Mouse (Mus musculus): ENCODE data around the gene Axin2. TPM values are rescaled to one million over a fixed set of nuclear protein-coding genes. Genes with fewer than 3 reads are reported as not detected.

Gene Axin2
- total and polyA plus RNA-seq, 2 experiments from 2014 or later, result 0.90 to 2.8 TPM

DNA sequence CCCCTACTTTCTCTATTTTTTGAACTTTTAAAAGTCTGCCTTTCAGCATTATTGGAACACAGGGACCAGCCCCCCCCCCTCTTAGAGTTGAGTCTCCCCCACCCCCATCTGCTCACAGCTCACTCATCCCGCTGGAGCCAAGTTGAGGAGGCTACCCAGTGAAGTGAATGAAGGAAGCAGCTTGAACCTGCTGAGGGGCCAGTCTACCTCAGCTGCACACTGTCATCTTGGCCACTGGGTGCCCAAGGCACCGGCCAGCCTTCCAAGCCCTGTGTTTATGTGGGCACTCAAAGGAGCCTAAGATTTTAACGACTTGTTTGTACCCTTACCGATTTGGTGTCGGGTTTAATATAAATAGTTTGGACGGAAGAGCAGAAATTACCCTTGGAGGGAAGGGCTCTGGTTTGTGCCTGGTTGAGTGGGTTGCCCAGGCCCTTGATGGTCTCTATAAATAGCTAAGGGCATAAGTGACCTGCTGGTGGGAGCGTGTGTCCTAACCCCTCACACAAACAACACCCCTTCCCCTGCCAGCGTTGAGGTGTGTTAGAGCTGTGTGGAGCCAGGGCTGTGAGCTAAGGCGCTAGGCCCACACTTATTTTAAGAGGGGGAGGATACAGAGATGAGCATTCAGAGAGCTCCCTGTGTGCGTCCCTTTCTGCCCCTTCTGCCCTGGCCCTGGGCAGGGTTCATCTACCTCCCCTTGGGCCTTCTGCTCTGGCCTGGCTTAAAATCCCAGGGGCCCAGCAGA lies 6.4 kb downstream of the Axin2 start:
- Histone ChIP-seq H3K4me1 (ENCODE audit: control insufficient read depth, insufficient read depth) (peaks cover 23% of the 10 kb centered on the region), H3K4me2 (ENCODE audit: low read depth, low read length) (0 out of 2 replicates have a peak overlapping the region, but pooled peaks have one; percentile 2), H3K27me3 (ENCODE audit: control insufficient read depth, insufficient read depth, low read length) (peaks cover 17% of the 10 kb centered on the region), H3K9me3 (replicated peaks; ENCODE audit: control insufficient read depth, low read length) (no peaks in the 10 kb centered on the region), H3K4me3 (ENCODE audit: low read depth, low read length) (no peak overlapping the region), H3K27ac (ENCODE audit: low read depth) (0 out of 2 replicates have a peak overlapping the region, but pooled peaks have one; percentile 18), H3K9ac (replicated peaks; ENCODE audit: low read depth, low read length) (no peak overlapping the region), H3K36me3 (replicated peaks; ENCODE audit: control insufficient read depth, insufficient read depth, low read length) (no peaks in the 10 kb centered on the region)
- TF ChIP-seq EP300 (IDR thresholded peaks at IDR 0.05; ENCODE audit: low read depth), result no peak
- TF ChIP-seq CTCF (IDR thresholded peaks at IDR 0.05; ENCODE audit: low read depth), result no peak
- DNase-seq (ENCODE audit: low spot score), result no peak
- ATAC-seq (ENCODE audit: insufficient read depth, low read depth), result no peak
- WGBS, result 40% methylated on average over 10 of the region's 10 CpGs

DNA sequence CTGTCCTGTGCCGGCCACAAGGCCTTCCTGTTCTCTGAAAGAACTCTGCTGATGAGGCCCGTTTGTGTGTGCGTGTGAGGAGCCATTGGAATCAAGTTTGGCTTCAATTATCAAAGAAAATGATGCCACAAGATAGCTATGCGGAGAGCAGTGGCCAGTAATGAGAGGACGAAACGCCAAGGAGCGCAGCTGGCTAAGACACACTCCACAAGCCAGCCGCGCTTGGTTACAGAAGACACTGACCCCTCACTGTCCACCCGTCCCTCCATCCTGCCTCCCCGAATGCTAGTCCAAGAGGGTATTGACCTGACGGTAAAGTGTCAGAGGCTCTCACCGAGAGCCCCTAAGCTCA lies 6.9 kb downstream of the Axin2 start:
- Histone ChIP-seq H3K27me3 (ENCODE audit: control insufficient read depth, insufficient read depth, low read length) (peaks cover 17% of the 10 kb centered on the region), H3K4me1 (ENCODE audit: control insufficient read depth, insufficient read depth) (peaks cover 20% of the 10 kb centered on the region), H3K9ac (replicated peaks; ENCODE audit: low read depth, low read length) (no peak overlapping the region), H3K36me3 (replicated peaks; ENCODE audit: control insufficient read depth, insufficient read depth, low read length) (no peaks in the 10 kb centered on the region), H3K4me2 (ENCODE audit: low read depth, low read length) (0 out of 2 replicates have a peak overlapping the region, but pooled peaks have one; percentile 2), H3K4me3 (ENCODE audit: low read depth, low read length) (no peak overlapping the region), H3K27ac (ENCODE audit: low read depth) (no peak overlapping the region), H3K9me3 (replicated peaks; ENCODE audit: control insufficient read depth, low read length) (no peaks in the 10 kb centered on the region)
- 72% methylated on average over 13 of the region's 13 CpGs for WGBS
- no peak for DNase-seq (ENCODE audit: low spot score)
- ATAC-seq (ENCODE audit: insufficient read depth, low read depth), result no peak
- TF ChIP-seq EP300 (IDR thresholded peaks at IDR 0.05; ENCODE audit: low read depth), result no peak
- TF ChIP-seq CTCF (IDR thresholded peaks at IDR 0.05; ENCODE audit: low read depth), result no peak

DNA sequence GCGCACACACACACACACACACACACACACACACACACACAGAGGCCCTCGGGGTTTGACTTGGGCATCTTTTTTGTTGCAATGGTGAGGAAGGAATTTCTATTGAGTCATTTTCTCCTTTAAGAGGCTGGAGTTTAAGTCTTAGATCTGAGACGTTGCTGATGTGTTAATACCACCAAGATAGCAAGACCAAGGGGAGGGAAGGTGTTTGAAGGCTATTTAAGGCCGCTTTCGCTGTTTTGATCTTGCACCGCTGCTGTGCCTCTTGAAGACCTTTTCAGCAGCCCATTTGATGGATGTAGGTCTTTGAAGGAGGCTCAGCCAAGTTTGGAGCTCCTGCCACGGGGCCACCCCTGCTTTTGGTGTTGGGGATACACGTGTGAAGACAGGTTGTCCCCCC lies 7.9 kb downstream of the Axin2 start:
- peaks cover 13% of the 10 kb centered on the region for H3K4me1 ChIP-seq (ENCODE audit: control insufficient read depth, insufficient read depth)
- TF ChIP-seq EP300 (IDR thresholded peaks at IDR 0.05; ENCODE audit: low read depth), result no peak
- TF ChIP-seq CTCF (IDR thresholded peaks at IDR 0.05; ENCODE audit: low read depth), result no peak
- H3K4me2 ChIP-seq (ENCODE audit: low read depth, low read length), result no peak overlapping the region
- DNase-seq (ENCODE audit: low spot score) (no peak), ATAC-seq (ENCODE audit: insufficient read depth, low read depth) (no peak)
- no peaks in the 10 kb centered on the region for H3K9me3 ChIP-seq (replicated peaks; ENCODE audit: control insufficient read depth, low read length)
- H3K27ac ChIP-seq (ENCODE audit: low read depth), result no peak overlapping the region
- H3K4me3 ChIP-seq (ENCODE audit: low read depth, low read length), result no peak overlapping the region
- H3K36me3 ChIP-seq (replicated peaks; ENCODE audit: control insufficient read depth, insufficient read depth, low read length), result no peaks in the 10 kb centered on the region
- H3K27me3 ChIP-seq (ENCODE audit: control insufficient read depth, insufficient read depth, low read length), result peaks cover 15% of the 10 kb centered on the region
- 35% methylated on average over 8 of the region's 8 CpGs for WGBS
- no peak overlapping the region for H3K9ac ChIP-seq (replicated peaks; ENCODE audit: low read depth, low read length)

DNA sequence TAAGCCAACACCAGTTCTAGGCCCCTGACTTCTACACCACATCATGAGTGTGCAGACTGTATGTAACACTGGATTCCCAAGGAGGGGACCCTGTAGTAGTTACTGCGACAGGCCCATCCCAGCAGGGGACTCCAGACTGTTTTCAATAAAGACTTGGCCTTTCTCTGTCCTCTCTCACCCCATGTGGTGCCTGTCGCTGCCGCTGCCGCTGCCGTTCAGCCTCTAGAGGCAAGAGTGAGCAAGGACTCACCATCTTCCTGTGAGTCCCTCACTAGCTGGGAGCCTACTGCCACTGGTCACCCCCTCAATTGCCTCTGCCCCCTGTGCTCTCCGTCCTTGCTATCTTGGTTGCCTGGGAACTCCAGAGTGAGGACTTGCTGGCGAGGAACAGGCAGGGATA lies 8.6 kb downstream of the Axin2 start:
- Histone ChIP-seq H3K4me1 (ENCODE audit: control insufficient read depth, insufficient read depth) (peaks cover 13% of the 10 kb centered on the region), H3K9me3 (replicated peaks; ENCODE audit: control insufficient read depth, low read length) (no peaks in the 10 kb centered on the region), H3K4me3 (ENCODE audit: low read depth, low read length) (no peak overlapping the region), H3K4me2 (ENCODE audit: low read depth, low read length) (no peak overlapping the region), H3K27ac (ENCODE audit: low read depth) (peak overlapping the region; percentile 15; the same call in 1 of the 2 replicates), H3K36me3 (replicated peaks; ENCODE audit: control insufficient read depth, insufficient read depth, low read length) (no peaks in the 10 kb centered on the region), H3K9ac (replicated peaks; ENCODE audit: low read depth, low read length) (no peak overlapping the region), H3K27me3 (ENCODE audit: control insufficient read depth, insufficient read depth, low read length) (peaks cover 9% of the 10 kb centered on the region)
- no peak for ATAC-seq (ENCODE audit: insufficient read depth, low read depth)
- no peak for DNase-seq (ENCODE audit: low spot score)
- TF ChIP-seq EP300 (IDR thresholded peaks at IDR 0.05; ENCODE audit: low read depth), result no peak
- peak; percentile 36 for TF ChIP-seq CTCF (IDR thresholded peaks at IDR 0.05; ENCODE audit: low read depth)
- 39% methylated on average over 7 of the region's 7 CpGs for WGBS

DNA sequence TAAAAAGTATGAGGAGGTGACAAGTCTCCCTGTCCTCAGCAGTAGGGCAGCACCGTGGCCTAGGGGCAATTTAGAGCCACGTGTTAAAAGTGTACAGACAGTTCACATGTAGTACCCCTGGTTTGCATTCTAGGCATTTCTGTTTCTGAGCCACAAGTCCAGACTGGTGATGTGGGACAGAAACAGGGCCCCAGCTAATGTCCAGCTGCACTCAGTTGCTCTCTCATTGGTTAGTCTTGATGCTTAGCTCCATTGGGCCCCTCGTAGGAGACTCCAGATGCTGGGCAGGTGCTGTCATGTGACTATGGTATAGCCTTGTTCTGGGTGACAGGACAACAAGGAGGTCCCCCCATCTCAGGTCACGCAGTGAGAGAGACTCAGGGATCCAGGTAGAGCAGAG lies 9.0 kb downstream of the Axin2 start:
- ATAC-seq (ENCODE audit: insufficient read depth, low read depth) (no peak), DNase-seq (ENCODE audit: low spot score) (no peak)
- Histone ChIP-seq H3K4me3 (ENCODE audit: low read depth, low read length) (no peak overlapping the region), H3K27me3 (ENCODE audit: control insufficient read depth, insufficient read depth, low read length) (peaks cover 4% of the 10 kb centered on the region; the same call in 1 of the 2 replicates), H3K27ac (ENCODE audit: low read depth) (no peak overlapping the region), H3K4me1 (ENCODE audit: control insufficient read depth, insufficient read depth) (peaks cover 16% of the 10 kb centered on the region), H3K9me3 (replicated peaks; ENCODE audit: control insufficient read depth, low read length) (no peaks in the 10 kb centered on the region), H3K9ac (replicated peaks; ENCODE audit: low read depth, low read length) (no peak overlapping the region), H3K36me3 (replicated peaks; ENCODE audit: control insufficient read depth, insufficient read depth, low read length) (no peaks in the 10 kb centered on the region), H3K4me2 (ENCODE audit: low read depth, low read length) (no peak overlapping the region)
- 53% methylated on average over 4 of the region's 4 CpGs for WGBS
- TF ChIP-seq EP300 (IDR thresholded peaks at IDR 0.05; ENCODE audit: low read depth), result no peak
- no peak for TF ChIP-seq CTCF (IDR thresholded peaks at IDR 0.05; ENCODE audit: low read depth)

DNA sequence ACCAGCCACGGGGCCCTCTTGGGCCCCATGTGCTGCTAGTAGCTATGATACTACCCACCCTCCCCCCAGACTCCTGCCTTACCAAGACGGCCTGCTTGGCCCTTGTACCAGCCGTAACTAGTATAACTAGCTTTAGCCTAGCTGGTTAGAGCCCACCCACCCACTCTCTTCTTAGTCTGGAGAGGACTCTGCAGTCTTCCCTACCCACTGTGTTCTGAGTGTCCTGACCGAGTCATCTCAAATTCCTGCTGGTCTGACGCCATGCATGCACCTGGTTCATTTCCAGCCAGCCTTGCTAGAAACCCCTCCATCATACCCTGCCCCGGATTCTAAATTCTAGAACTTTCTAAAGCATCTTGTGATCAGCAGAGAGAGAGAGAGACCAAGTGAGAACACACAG lies 9.6 kb downstream of the Axin2 start:
- H3K27ac ChIP-seq (ENCODE audit: low read depth), result no peak overlapping the region
- no peak overlapping the region for H3K4me2 ChIP-seq (ENCODE audit: low read depth, low read length)
- H3K27me3 ChIP-seq (ENCODE audit: control insufficient read depth, insufficient read depth, low read length), result 0 out of 2 replicates have a peak, but pooled peaks cover 4% of the 10 kb centered on the region
- H3K4me3 ChIP-seq (ENCODE audit: low read depth, low read length), result no peak overlapping the region
- WGBS, result 83% methylated on average over 6 of the region's 6 CpGs
- no peaks in the 10 kb centered on the region for H3K9me3 ChIP-seq (replicated peaks; ENCODE audit: control insufficient read depth, low read length)
- no peak for DNase-seq (ENCODE audit: low spot score)
- H3K4me1 ChIP-seq (ENCODE audit: control insufficient read depth, insufficient read depth), result peaks cover 16% of the 10 kb centered on the region
- TF ChIP-seq CTCF (IDR thresholded peaks at IDR 0.05; ENCODE audit: low read depth) (no peak), EP300 (IDR thresholded peaks at IDR 0.05; ENCODE audit: low read depth) (no peak)
- H3K9ac ChIP-seq (replicated peaks; ENCODE audit: low read depth, low read length), result no peak overlapping the region
- ATAC-seq (ENCODE audit: insufficient read depth, low read depth), result no peak
- no peaks in the 10 kb centered on the region for H3K36me3 ChIP-seq (replicated peaks; ENCODE audit: control insufficient read depth, insufficient read depth, low read length)

Data from heart, postnatal 0 days (tissue).